Mouse (Mus musculus) liver, postnatal 0 days (tissue): ENCODE results near the gene Ctdspl2.

Source experiments
- CTCF ChIP-seq: sonication (generic); IDR thresholded peaks from 2 replicates; pipeline ENCODE4 v1.5.1; 2016; ENCODE audit warnings: antibody characterized with exemption, low read depth
- EP300 ChIP-seq: IDR thresholded peaks from 2 replicates; pipeline ENCODE4 v1.6.1; 2016; ENCODE audit warnings: antibody characterized with exemption, low read depth, mild to moderate bottlenecking

- TF ChIP-seq EP300 (peak; percentile 39; the same call in 1 of the 2 replicates), CTCF (no peak)
Measured at GRCm38 (mm10) chr2:122027862-122028755, 72.3 kb downstream of the Ctdspl2 start, which contains the start of gene Eif3j1.
